Comparison of ENCODE assay signal across 16 mouse cellular contexts in genomic region chr9:80277157-80277556, GRCm38 (mm10).
A peak's percentile ranks its signal among the peaks of the same experiment; 100 is the strongest.
DNase-seq lines count a peak whose midpoint lies in the region; ATAC-seq and TF ChIP-seq lines count a peak whose summit lies in the region.
"Had no signal": no experiment of that assay in that cellular context is flagged by ENCODE, and none has a peak within 500 bp of the region (broad histone marks: within the 10 kb centered on the region; RNA-seq: fewer than 3 reads in every experiment).

No protein-coding gene starts in this region.

- TF ChIP-seq CTCF in hindbrain, postnatal 0 days (IDR thresholded peaks at IDR 0.05; ENCODE audit: low read depth): peak; percentile 21
- TF ChIP-seq CTCF in thymus, adult 2 months (IDR thresholded peaks at IDR 0.05; ENCODE audit: borderline replicate concordance, control insufficient read depth, extremely low read depth, insufficient read depth, low read length, poor library complexity): no peak

- no peaks in the 10 kb centered on the region; the same call in 1 of the 2 replicates for H3K36me3 ChIP-seq in hindbrain, postnatal 0 days (ENCODE audit: insufficient read depth, low read length)
- 0 out of 2 replicates have a peak, but pooled peaks cover 3% of the 10 kb centered on the region for H3K36me3 ChIP-seq in hindbrain, embryonic 13.5 days
- no peaks in the 10 kb centered on the region for H3K36me3 ChIP-seq in thymus, adult 2 months (ENCODE audit: control insufficient read depth, insufficient read depth, low read length)
- H3K36me3 ChIP-seq: neural tube, embryonic 13.5 days had no signal

- H3K27me3 ChIP-seq in hindbrain, postnatal 0 days (ENCODE audit: insufficient read depth, low read length): no peaks in the 10 kb centered on the region
- no peaks in the 10 kb centered on the region for H3K27me3 ChIP-seq in hindbrain, embryonic 13.5 days
- H3K27me3 ChIP-seq in thymus, adult 2 months (ENCODE audit: control insufficient read depth, insufficient read depth, low read length): no peaks in the 10 kb centered on the region
- H3K27me3 ChIP-seq: CH12.LX; neural tube, embryonic 13.5 days; Patski had no signal

- H3K4me2 ChIP-seq in hindbrain, postnatal 0 days (ENCODE audit: low read depth, low read length): no peak overlapping the region
- H3K4me2 ChIP-seq in hindbrain, embryonic 13.5 days: no peak overlapping the region
- H3K4me2 ChIP-seq: liver, embryonic 11.5 days; neural tube, embryonic 13.5 days had no signal

- peak; percentile 4 for DNase-seq in hindbrain, postnatal 0 days (ENCODE audit: low spot score)
- DNase-seq in thymus, postnatal 4 days: peak; percentile 19
- no peak for DNase-seq in thymus, adult 2 months
- peak; percentile 25 to 41 for DNase-seq in cerebellum, postnatal 25 days
- DNase-seq in layer of hippocampus, postnatal 10 days (ENCODE audit: low spot score in 2 of 2): no peak
- DNase-seq: adrenal gland, postnatal 10 days; heart, adult 2 months; kidney, postnatal 36 days; thymus, postnatal 25 days had no signal

- no peak overlapping the region for H3K9ac ChIP-seq in hindbrain, postnatal 0 days (replicated peaks; ENCODE audit: low read length)
- H3K9ac ChIP-seq in hindbrain, embryonic 13.5 days: no peak overlapping the region
- H3K9ac ChIP-seq: neural tube, embryonic 13.5 days had no signal

- H3K4me1 ChIP-seq in hindbrain, postnatal 0 days (ENCODE audit: insufficient read depth, low read length): no peaks in the 10 kb centered on the region
- H3K4me1 ChIP-seq in hindbrain, embryonic 13.5 days (replicated peaks): peaks cover 4% of the 10 kb centered on the region; the same call in 1 of the 2 replicates
- no peaks in the 10 kb centered on the region for H3K4me1 ChIP-seq in thymus, adult 2 months (replicated peaks; ENCODE audit: control insufficient read depth, insufficient read depth, low read length)
- H3K4me1 ChIP-seq: neural tube, embryonic 13.5 days had no signal

- ATAC-seq in hindbrain, postnatal 0 days: peak; percentile 27; the same call in 1 of the 2 replicates
- no peak for ATAC-seq in hindbrain, embryonic 13.5 days (ENCODE audit: low FRiP score)
- no peak for ATAC-seq in CD4-positive, CD25-positive, alpha-beta regulatory T cell, adult 4 months
- ATAC-seq: intestine, postnatal 0 days; Patski had no signal

- no peaks in the 10 kb centered on the region for H3K9me3 ChIP-seq in hindbrain, postnatal 0 days (ENCODE audit: low read length)
- no peaks in the 10 kb centered on the region for H3K9me3 ChIP-seq in hindbrain, embryonic 13.5 days
- H3K9me3 ChIP-seq: neural tube, embryonic 13.5 days had no signal

- TF ChIP-seq POLR2A in thymus, adult 2 months (IDR thresholded peaks at IDR 0.05; ENCODE audit: control insufficient read depth, extremely low read depth, insufficient read depth, low read length, poor library complexity): no peak

- no peak overlapping the region for H3K27ac ChIP-seq in hindbrain, postnatal 0 days
- H3K27ac ChIP-seq in hindbrain, embryonic 13.5 days: no peak overlapping the region
- no peak overlapping the region for H3K27ac ChIP-seq in thymus, adult 2 months (ENCODE audit: control insufficient read depth, insufficient read depth, low read length)
- H3K27ac ChIP-seq: heart, adult 2 months; neural tube, embryonic 13.5 days had no signal

- H3K4me3 ChIP-seq in hindbrain, postnatal 0 days (ENCODE audit: low read length): no peak overlapping the region
- H3K4me3 ChIP-seq in hindbrain, embryonic 13.5 days: no peak overlapping the region
- H3K4me3 ChIP-seq in thymus, adult 2 months (ENCODE audit: control insufficient read depth, insufficient read depth, low read length): no peak overlapping the region
- H3K4me3 ChIP-seq: heart, adult 2 months; neural tube, embryonic 13.5 days had no signal

- 48% methylated on average over 2 of the region's 2 CpGs for WGBS in hindbrain, postnatal 0 days
- WGBS in hindbrain, embryonic 13.5 days: 51% methylated on average over 2 of the region's 2 CpGs
- WGBS in thymus, adult 2 months: 50% methylated on average over 2 of the region's 2 CpGs

Comparison
In these comparisons a context has a peak if more than half of its experiments do, and no peak if none do; other contexts are left out.
1. DNase-seq: peak in hindbrain, postnatal 0 days (single experiment), thymus, postnatal 4 days (single experiment) and cerebellum, postnatal 25 days (2 of 2); none in thymus, adult 2 months (single experiment) and layer of hippocampus, postnatal 10 days (0 of 2).